Mouse (Mus musculus): Measurements from ENCODE around the gene Dgcr8. TPM values are rescaled to one million over a fixed set of nuclear protein-coding genes. Genes with fewer than 3 reads are reported as not detected.

Dgcr8 gene
- total and polyA plus RNA-seq, 3 experiments = 8.7 to 13.2 (median 10.7) TPM

- Histone ChIP-seq H3K4me3 (no peak overlapping the region), H3K79me2 (replicated peaks; ENCODE audit: control insufficient read depth, insufficient read depth, low read length) (peaks cover 3% of the 10 kb centered on the region; the same call in 1 of the 2 replicates), H3K9ac (ENCODE audit: low read depth, low read length) (no peak overlapping the region), H3K27ac (no peak overlapping the region), H3K4me1 (ENCODE audit: control insufficient read depth, insufficient read depth, low read length) (peaks cover 5% of the 10 kb centered on the region), H3K36me3 (ENCODE audit: control insufficient read depth, insufficient read depth, low read length) (peaks cover 5% of the 10 kb centered on the region; the same call in 1 of the 2 replicates), H3K27me3 (ENCODE audit: control insufficient read depth, insufficient read depth, low read length) (no peaks in the 10 kb centered on the region)
- TF ChIP-seq CTCF (IDR thresholded peaks at IDR 0.05) = no peak
- TF ChIP-seq EP300 (IDR thresholded peaks at IDR 0.05; ENCODE audit: insufficient read depth, low read depth, low read length) = no peak
- intact Hi-C loops (cut with DNase I) = no loop called here
- WGBS = 71% methylated on average over 1 of the region's 1 CpGs
- no peak for DNase-seq
These were observed 35.2 kb downstream of the Dgcr8 start for GRCm38 (mm10) chr16:18253866-18254265.

DNA sequence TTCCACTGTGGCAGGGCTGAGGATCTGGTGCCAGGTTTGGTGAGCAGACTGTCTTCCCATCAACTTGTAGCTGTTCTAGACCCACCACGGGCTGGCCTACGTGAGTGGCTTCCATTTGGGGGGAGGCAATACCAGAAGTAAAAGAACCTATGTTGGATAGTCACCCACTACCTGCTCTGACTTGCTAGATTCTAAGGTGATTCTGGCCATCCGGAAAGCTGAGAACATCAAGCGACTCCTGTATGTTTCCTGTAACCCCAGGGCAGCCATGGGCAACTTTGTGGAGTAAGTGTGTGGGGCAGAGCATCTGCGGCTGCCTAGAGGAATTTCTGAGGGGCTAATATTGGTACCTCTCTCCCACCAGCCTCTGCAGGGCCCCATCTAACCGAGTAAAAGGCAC is 36.3 kb downstream of the Dgcr8 start:
- peaks cover 5% of the 10 kb centered on the region; the same call in 1 of the 2 replicates for H3K79me2 ChIP-seq (replicated peaks; ENCODE audit: control insufficient read depth, insufficient read depth, low read length)

DNA sequence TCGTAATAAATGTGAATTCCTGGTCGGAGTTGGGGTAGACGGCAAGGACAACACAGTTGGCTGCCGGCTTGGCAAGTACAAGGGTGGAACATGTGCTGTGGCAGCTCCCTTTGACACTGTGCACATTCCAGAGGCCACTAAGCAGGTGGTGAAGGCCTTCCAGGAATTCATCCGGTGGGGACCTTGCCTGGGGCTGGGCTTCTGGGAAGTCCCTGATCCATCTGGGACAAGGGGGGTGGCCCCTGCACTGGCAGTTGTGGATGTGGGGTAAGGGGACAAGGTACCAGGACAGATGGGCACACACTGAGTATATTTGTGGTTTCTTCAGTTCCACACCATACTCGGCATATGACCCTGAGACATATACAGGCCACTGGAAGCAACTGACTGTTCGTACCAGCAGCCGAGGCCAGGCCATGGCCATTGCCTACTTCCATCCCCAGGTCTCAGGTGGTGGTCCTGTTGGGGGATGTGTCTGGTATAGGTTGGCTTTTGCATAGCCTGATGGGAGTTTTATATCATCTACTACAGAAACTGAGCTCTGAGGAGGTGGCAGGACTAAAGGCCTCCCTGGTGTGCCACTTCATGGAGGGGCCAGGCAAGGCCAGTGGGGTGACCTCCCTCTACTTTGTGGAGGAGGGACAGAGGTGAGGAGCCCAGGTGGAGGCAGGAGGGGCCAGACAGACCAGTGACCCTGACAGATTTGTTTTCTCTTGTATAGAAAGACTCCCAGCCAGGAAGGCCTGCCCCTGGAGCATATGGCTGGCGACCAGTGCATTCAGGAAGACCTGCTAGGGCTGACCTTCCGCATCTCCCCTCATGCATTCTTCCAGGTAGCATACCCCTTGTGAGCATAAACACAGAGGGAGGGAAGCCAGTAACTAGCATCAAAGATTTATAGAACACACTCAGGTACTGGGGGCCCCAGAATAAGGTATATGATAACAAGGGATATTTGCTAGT is 37.9 kb downstream of the Dgcr8 start:
- TF ChIP-seq EP300 (IDR thresholded peaks at IDR 0.05; ENCODE audit: insufficient read depth, low read depth, low read length) (no peak), POLR2A (IDR thresholded peaks at IDR 0.05; ENCODE audit: insufficient read depth, low read depth, low read length) (no peak), CTCF (IDR thresholded peaks at IDR 0.05) (no peak)
- Histone ChIP-seq H3K27ac (no peak overlapping the region), H3K4me3 (no peak overlapping the region), H3K4me1 (ENCODE audit: control insufficient read depth, insufficient read depth, low read length) (peaks cover 5% of the 10 kb centered on the region), H3K79me2 (replicated peaks; ENCODE audit: control insufficient read depth, insufficient read depth, low read length) (peaks cover 5% of the 10 kb centered on the region; the same call in 1 of the 2 replicates), H3K36me3 (ENCODE audit: control insufficient read depth, insufficient read depth, low read length) (peaks cover 5% of the 10 kb centered on the region; the same call in 1 of the 2 replicates), H3K9ac (ENCODE audit: low read depth, low read length) (no peak overlapping the region), H3K27me3 (ENCODE audit: control insufficient read depth, insufficient read depth, low read length) (no peaks in the 10 kb centered on the region)
- intact Hi-C loops (cut with DNase I) = no loop called here
- 50% methylated on average over 10 of the region's 10 CpGs for WGBS
- DNase-seq = no peak

More for the DNA sequence above, 36.3 kb downstream of the Dgcr8 start:
- Histone ChIP-seq H3K27ac (no peak overlapping the region), H3K27me3 (ENCODE audit: control insufficient read depth, insufficient read depth, low read length) (no peaks in the 10 kb centered on the region), H3K9ac (ENCODE audit: low read depth, low read length) (no peak overlapping the region), H3K4me1 (ENCODE audit: control insufficient read depth, insufficient read depth, low read length) (peaks cover 5% of the 10 kb centered on the region), H3K4me3 (no peak overlapping the region), H3K36me3 (ENCODE audit: control insufficient read depth, insufficient read depth, low read length) (peaks cover 5% of the 10 kb centered on the region; the same call in 1 of the 2 replicates)
- no peak for TF ChIP-seq EP300 (IDR thresholded peaks at IDR 0.05; ENCODE audit: insufficient read depth, low read depth, low read length)
- no peak for TF ChIP-seq CTCF (IDR thresholded peaks at IDR 0.05)
- TF ChIP-seq POLR2A (IDR thresholded peaks at IDR 0.05; ENCODE audit: insufficient read depth, low read depth, low read length) = no peak
- no peak for DNase-seq
- intact Hi-C loops (cut with DNase I) = no loop called here
- WGBS = 81% methylated on average over 6 of the region's 6 CpGs

DNA sequence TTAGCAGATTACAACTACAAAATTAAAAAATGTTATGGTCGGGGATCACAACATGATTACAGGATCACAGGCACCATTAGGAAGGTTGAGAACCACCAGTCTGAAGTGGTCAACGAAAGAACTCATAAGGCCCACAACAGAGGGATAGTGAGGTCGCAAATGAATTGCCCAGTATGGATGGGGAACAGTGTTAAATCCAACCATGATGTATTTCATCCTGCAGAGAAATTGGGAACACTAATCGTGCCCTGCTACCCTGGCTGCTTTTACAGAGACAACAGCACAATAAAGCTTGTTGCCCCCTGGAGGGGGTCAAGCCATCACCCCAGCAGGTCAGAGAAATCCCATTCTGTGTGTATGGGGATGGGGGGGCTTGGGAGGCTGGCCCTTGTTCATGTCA is 38.8 kb downstream of the Dgcr8 start:
- H3K79me2 ChIP-seq (replicated peaks; ENCODE audit: control insufficient read depth, insufficient read depth, low read length) = peaks cover 5% of the 10 kb centered on the region
- H3K9ac ChIP-seq (ENCODE audit: low read depth, low read length) = no peak overlapping the region
- no peak for DNase-seq
- no peaks in the 10 kb centered on the region for H3K27me3 ChIP-seq (ENCODE audit: control insufficient read depth, insufficient read depth, low read length)
- TF ChIP-seq EP300 (IDR thresholded peaks at IDR 0.05; ENCODE audit: insufficient read depth, low read depth, low read length) = no peak
- TF ChIP-seq POLR2A (IDR thresholded peaks at IDR 0.05; ENCODE audit: insufficient read depth, low read depth, low read length) = no peak
- TF ChIP-seq CTCF (IDR thresholded peaks at IDR 0.05) = no peak
- H3K4me3 ChIP-seq = no peak overlapping the region
- 57% methylated on average over 4 of the region's 4 CpGs for WGBS
- intact Hi-C loops (cut with DNase I) = no loop called here
- H3K27ac ChIP-seq = no peak overlapping the region
- peaks cover 5% of the 10 kb centered on the region; the same call in 1 of the 2 replicates for H3K36me3 ChIP-seq (ENCODE audit: control insufficient read depth, insufficient read depth, low read length)
- peaks cover 5% of the 10 kb centered on the region for H3K4me1 ChIP-seq (ENCODE audit: control insufficient read depth, insufficient read depth, low read length)

GRCm38 (mm10) chr16:18249364-18249967 is 39.6 kb downstream of the Dgcr8 start:
- peaks cover 5% of the 10 kb centered on the region for H3K4me1 ChIP-seq (ENCODE audit: control insufficient read depth, insufficient read depth, low read length)
- peak; percentile 59 to 72 for DNase-seq
- H3K79me2 ChIP-seq (replicated peaks; ENCODE audit: control insufficient read depth, insufficient read depth, low read length) = peaks cover 5% of the 10 kb centered on the region
- H3K9ac ChIP-seq (ENCODE audit: low read depth, low read length) = peak overlapping the region; percentile 78
- H3K27ac ChIP-seq = peak overlapping the region; percentile 76
- intact Hi-C loops (cut with DNase I) = loop anchor here (2.0 to 10.0 kb wide), 3 partner anchors 15 to 565 kb away; partner anchors contain the start of genes Cdc45, Dgcr8, Ufd1 and Zdhhc8
- 3% methylated on average over 27 of the region's 27 CpGs for WGBS
- H3K4me3 ChIP-seq = peak overlapping the region; percentile 99
- no peaks in the 10 kb centered on the region for H3K27me3 ChIP-seq (ENCODE audit: control insufficient read depth, insufficient read depth, low read length)
- TF ChIP-seq EP300 (IDR thresholded peaks at IDR 0.05; ENCODE audit: insufficient read depth, low read depth, low read length) (no peak), CTCF (IDR thresholded peaks at IDR 0.05) (no peak), POLR2A (IDR thresholded peaks at IDR 0.05; ENCODE audit: insufficient read depth, low read depth, low read length) (no peak)
- peaks cover 5% of the 10 kb centered on the region; the same call in 1 of the 2 replicates for H3K36me3 ChIP-seq (ENCODE audit: control insufficient read depth, insufficient read depth, low read length)
